Mouse (Mus musculus): ENCODE results near the gene Irx4. TPM values are rescaled to one million over a fixed set of nuclear protein-coding genes. Genes with fewer than 3 reads are reported as not detected.

The Irx4 gene
- polyA plus RNA-seq (2015; fragmentation: Nextera tagmentation; extraction: Ambion mirVana), result 0.20 TPM in 1 of 2 replicates, not detected in the other

DNA sequence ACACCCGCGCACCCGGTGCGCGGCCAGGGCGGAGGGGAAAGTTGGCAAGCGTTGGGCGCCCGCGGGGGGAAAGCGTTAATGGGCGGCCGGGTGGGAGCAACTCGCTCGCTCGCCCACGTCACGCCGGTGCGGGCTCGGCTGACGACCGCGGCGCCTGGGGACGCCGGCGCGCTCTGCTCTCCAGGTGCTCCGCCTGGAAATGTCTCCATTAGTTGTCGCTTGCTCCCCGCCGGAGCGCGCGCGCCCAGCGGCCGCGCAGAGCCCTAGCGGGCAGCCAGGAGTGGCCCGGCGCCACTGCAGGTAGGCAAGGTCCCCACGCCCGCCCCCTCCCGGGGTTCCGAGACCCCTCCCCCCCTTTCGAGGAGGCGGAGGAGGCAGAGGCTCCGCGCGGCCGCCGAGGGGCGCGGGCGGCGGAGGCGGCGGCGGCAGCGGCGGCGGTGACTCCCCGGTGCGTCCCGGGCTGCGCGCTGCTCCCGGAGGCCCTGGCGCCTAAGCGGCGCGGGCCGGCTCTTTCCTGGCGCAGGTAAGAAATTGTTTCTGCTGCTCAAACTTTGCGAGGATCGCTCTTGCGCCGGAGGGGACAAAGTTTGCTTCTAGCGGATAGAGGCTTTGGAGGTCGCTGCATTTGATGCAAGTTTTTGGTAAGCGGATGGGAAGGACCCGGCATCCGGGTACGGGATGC is at the start of gene Irx4:
Irx4 (plus strand) TSS at position 126 of the 682 bp plus-strand sequence.
- no peaks in the 10 kb centered on the region for H3K36me3 ChIP-seq (ENCODE audit: control insufficient read depth, insufficient read depth, low read length)
- H3K9ac ChIP-seq (ENCODE audit: low read length), result no peak within 1 kb of the TSS
- H3K27me3 ChIP-seq (ENCODE audit: control insufficient read depth, insufficient read depth, low read depth, low read length), result peaks cover 81% of the 10 kb centered on the region
- H3K9me3 ChIP-seq (ENCODE audit: control insufficient read depth, low read length), result no peaks in the 10 kb centered on the region
- no peak within 1 kb of the TSS for H3K27ac ChIP-seq (ENCODE audit: low read length)
- H3K4me1 ChIP-seq (replicated peaks; ENCODE audit: control insufficient read depth, insufficient read depth, low read length), result peaks cover 4% of the 10 kb centered on the region
- WGBS, result under 1% methylated on average over 52 of the region's 86 CpGs
- no peak for ATAC-seq (ENCODE audit: low read depth)
- peak within 1 kb of the TSS; percentile 37 for H3K4me3 ChIP-seq (ENCODE audit: low read length)
- peak within 1 kb of the TSS; percentile 51 for H3K4me2 ChIP-seq (ENCODE audit: low read depth, low read length)

DNA sequence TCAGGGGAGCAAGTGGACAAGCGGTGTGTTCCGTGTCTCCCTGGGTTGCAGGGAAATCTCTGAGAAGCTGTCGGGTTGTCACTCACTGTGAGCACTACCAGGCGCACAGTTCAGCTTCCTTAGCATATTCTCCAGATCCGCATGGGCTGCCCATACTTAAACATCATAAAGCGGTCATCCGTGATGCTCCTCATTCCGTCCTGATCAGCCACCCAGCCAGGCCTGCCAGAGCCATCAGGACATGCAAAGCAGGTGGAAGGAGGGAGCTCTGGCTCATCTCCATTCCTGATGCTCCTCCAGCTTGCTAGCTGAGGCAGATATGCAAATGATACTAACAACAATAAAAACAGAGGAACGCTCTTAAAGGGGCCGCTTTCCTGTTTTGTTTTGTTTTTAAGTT is 46.0 kb upstream of the Irx4 start:
- Histone ChIP-seq H3K27me3 (ENCODE audit: control insufficient read depth, insufficient read depth, low read depth, low read length) (no peaks in the 10 kb centered on the region), H3K4me2 (ENCODE audit: low read depth, low read length) (no peak overlapping the region), H3K9ac (ENCODE audit: low read length) (no peak overlapping the region), H3K4me1 (replicated peaks; ENCODE audit: control insufficient read depth, insufficient read depth, low read length) (no peaks in the 10 kb centered on the region), H3K27ac (ENCODE audit: low read length) (no peak overlapping the region), H3K4me3 (ENCODE audit: low read length) (no peak overlapping the region), H3K36me3 (ENCODE audit: control insufficient read depth, insufficient read depth, low read length) (no peaks in the 10 kb centered on the region), H3K9me3 (ENCODE audit: control insufficient read depth, low read length) (peaks cover 4% of the 10 kb centered on the region; the same call in 1 of the 2 replicates)
- WGBS, result 69% methylated on average over 10 of the region's 10 CpGs
- no peak for ATAC-seq (ENCODE audit: low read depth)

DNA sequence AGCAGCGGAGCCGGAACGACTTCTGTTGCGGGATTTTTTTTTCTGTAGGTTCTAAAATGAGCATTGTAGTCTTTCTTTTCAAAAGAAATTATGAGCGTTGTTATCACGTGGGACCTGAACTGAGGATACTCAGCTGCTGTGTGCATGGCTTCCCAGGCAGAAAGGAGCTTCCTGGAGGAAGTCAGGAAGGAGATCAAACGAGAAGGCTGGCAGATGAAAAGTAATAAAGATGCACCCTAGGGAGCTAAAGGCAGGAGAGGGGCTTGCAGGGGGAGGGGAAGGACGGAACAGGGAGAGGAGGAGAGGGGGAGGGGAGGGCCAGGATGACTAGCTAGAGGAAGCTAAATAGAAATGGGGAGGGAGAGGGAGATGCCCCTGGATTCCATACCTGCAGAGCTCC is 23.8 kb upstream of the Irx4 start:
- H3K27me3 ChIP-seq (ENCODE audit: control insufficient read depth, insufficient read depth, low read depth, low read length), result no peaks in the 10 kb centered on the region
- no peaks in the 10 kb centered on the region for H3K36me3 ChIP-seq (ENCODE audit: control insufficient read depth, insufficient read depth, low read length)
- H3K4me1 ChIP-seq (replicated peaks; ENCODE audit: control insufficient read depth, insufficient read depth, low read length), result no peaks in the 10 kb centered on the region
- no peak overlapping the region for H3K27ac ChIP-seq (ENCODE audit: low read length)
- no peak overlapping the region for H3K9ac ChIP-seq (ENCODE audit: low read length)
- H3K9me3 ChIP-seq (ENCODE audit: control insufficient read depth, low read length), result no peaks in the 10 kb centered on the region
- H3K4me3 ChIP-seq (ENCODE audit: low read length), result no peak overlapping the region
- WGBS, result 41% methylated on average over 8 of the region's 8 CpGs
- H3K4me2 ChIP-seq (ENCODE audit: low read depth, low read length), result no peak overlapping the region
- ATAC-seq (ENCODE audit: low read depth), result no peak

DNA sequence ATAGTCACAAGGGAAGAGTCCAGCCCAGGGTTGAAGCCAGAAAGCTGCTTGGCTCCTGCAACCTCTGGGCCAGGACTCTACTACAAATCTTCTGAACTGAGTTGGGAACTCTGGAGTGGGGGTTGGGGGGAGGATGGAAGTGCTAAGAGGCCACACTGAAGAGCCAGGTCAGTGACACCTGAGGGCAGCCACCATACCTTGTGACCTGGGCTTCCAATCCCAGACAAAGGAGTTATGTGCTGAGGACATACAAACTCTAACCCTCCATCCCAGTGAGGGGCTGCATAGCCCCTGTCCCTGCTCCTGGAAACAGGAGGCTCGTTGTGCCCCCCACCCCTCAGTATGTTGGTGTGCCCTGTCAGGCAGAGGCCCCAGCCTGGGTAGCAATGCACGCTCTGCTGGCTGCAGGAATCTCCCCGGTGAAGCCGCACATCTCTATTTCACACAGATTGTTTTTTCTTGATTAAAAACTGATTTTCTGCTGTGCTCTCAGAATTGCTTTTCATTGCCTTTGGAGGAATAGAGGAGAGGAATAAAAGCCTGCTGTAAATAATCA is 21.0 kb upstream of the Irx4 start:
- 89% methylated on average over 4 of the region's 4 CpGs for WGBS
- H3K4me1 ChIP-seq (replicated peaks; ENCODE audit: control insufficient read depth, insufficient read depth, low read length), result no peaks in the 10 kb centered on the region
- H3K36me3 ChIP-seq (ENCODE audit: control insufficient read depth, insufficient read depth, low read length), result no peaks in the 10 kb centered on the region
- H3K4me3 ChIP-seq (ENCODE audit: low read length), result no peak overlapping the region
- no peak for ATAC-seq (ENCODE audit: low read depth)
- no peak overlapping the region for H3K27ac ChIP-seq (ENCODE audit: low read length)
- H3K9me3 ChIP-seq (ENCODE audit: control insufficient read depth, low read length), result peaks cover 5% of the 10 kb centered on the region
- no peaks in the 10 kb centered on the region for H3K27me3 ChIP-seq (ENCODE audit: control insufficient read depth, insufficient read depth, low read depth, low read length)
- no peak overlapping the region for H3K9ac ChIP-seq (ENCODE audit: low read length)
- H3K4me2 ChIP-seq (ENCODE audit: low read depth, low read length), result no peak overlapping the region

DNA sequence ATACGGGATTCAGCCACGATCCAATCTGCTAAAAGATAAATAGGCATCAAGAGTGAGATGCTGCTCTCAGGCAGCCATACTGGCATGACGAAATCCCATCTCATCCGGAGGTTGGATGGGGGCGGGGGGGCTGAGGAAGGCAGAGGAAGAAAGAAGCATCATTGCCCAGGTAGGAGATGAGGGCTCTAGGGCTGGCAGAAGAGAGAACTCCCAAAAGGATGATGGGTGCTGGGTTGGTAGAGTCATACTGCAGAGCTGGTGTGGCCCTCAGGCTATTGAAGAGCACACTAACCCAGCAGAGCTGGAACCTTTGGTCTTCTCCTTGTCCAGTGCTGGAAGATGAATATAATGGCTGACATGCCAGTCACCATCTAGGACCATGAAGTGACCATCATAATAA is 17.7 kb upstream of the Irx4 start:
- WGBS, result 82% methylated on average over 5 of the region's 5 CpGs
- peaks cover 5% of the 10 kb centered on the region for H3K9me3 ChIP-seq (ENCODE audit: control insufficient read depth, low read length)
- no peak overlapping the region for H3K4me3 ChIP-seq (ENCODE audit: low read length)
- H3K27ac ChIP-seq (ENCODE audit: low read length), result no peak overlapping the region
- no peaks in the 10 kb centered on the region for H3K36me3 ChIP-seq (ENCODE audit: control insufficient read depth, insufficient read depth, low read length)
- H3K4me2 ChIP-seq (ENCODE audit: low read depth, low read length), result no peak overlapping the region
- no peak overlapping the region for H3K9ac ChIP-seq (ENCODE audit: low read length)
- H3K27me3 ChIP-seq (ENCODE audit: control insufficient read depth, insufficient read depth, low read depth, low read length), result no peaks in the 10 kb centered on the region
- no peaks in the 10 kb centered on the region for H3K4me1 ChIP-seq (replicated peaks; ENCODE audit: control insufficient read depth, insufficient read depth, low read length)
- ATAC-seq (ENCODE audit: low read depth), result no peak

DNA sequence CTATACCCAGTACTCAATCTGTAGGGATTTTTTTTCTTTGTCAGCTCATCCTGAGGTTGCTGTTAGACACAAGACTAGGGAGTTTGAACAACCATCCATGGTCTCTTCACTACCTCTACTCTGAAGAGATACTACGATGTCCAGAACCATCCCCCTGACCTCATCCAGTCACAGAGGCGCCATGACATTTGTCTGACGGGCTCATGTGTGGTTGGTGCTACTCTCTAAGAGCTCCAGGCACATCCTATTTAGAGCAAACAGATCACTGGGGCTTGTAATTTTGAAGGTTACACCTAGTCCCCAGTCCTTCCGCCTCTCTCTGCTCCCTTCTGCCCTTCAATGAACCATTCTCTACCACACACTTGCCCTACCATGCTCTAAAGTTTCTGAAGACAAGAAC is 13.3 kb upstream of the Irx4 start:
- Histone ChIP-seq H3K4me3 (ENCODE audit: low read length) (no peak overlapping the region), H3K9me3 (ENCODE audit: control insufficient read depth, low read length) (peaks cover 5% of the 10 kb centered on the region), H3K36me3 (ENCODE audit: control insufficient read depth, insufficient read depth, low read length) (no peaks in the 10 kb centered on the region), H3K9ac (ENCODE audit: low read length) (no peak overlapping the region), H3K27ac (ENCODE audit: low read length) (no peak overlapping the region), H3K4me2 (ENCODE audit: low read depth, low read length) (no peak overlapping the region), H3K4me1 (replicated peaks; ENCODE audit: control insufficient read depth, insufficient read depth, low read length) (no peaks in the 10 kb centered on the region), H3K27me3 (ENCODE audit: control insufficient read depth, insufficient read depth, low read depth, low read length) (no peaks in the 10 kb centered on the region; the same call in 1 of the 2 replicates)
- no peak for ATAC-seq (ENCODE audit: low read depth)
- WGBS, result 80% methylated on average over 4 of the region's 4 CpGs

DNA sequence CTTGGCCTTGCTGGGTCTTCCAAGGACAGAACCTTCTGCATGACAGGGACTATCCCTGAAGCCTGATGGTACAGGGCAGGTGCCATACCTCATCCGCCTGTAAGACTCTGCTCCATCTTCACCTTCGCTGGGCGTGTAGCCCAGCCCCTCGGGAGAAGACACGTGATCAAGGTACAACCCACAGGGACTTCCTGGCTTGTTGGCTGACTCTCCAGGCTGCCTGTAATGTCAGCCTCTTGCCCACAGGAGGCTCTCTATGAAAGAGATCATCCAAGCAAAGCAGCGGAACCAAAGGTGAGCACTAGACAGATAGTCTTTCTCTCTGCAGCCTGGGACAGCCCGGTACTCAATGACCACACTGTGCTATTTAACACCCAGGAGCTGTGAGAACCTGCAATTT is 9.1 kb upstream of the Irx4 start:
- no peak overlapping the region for H3K9ac ChIP-seq (ENCODE audit: low read length)
- no peaks in the 10 kb centered on the region for H3K36me3 ChIP-seq (ENCODE audit: control insufficient read depth, insufficient read depth, low read length)
- no peak overlapping the region for H3K4me2 ChIP-seq (ENCODE audit: low read depth, low read length)
- H3K27me3 ChIP-seq (ENCODE audit: control insufficient read depth, insufficient read depth, low read depth, low read length), result peaks cover 3% of the 10 kb centered on the region; the same call in 1 of the 2 replicates
- H3K4me3 ChIP-seq (ENCODE audit: low read length), result no peak overlapping the region
- H3K4me1 ChIP-seq (replicated peaks; ENCODE audit: control insufficient read depth, insufficient read depth, low read length), result no peaks in the 10 kb centered on the region
- no peak for ATAC-seq (ENCODE audit: low read depth)
- H3K9me3 ChIP-seq (ENCODE audit: control insufficient read depth, low read length), result no peaks in the 10 kb centered on the region
- no peak overlapping the region for H3K27ac ChIP-seq (ENCODE audit: low read length)
- WGBS, result 30% methylated on average over 7 of the region's 7 CpGs

DNA sequence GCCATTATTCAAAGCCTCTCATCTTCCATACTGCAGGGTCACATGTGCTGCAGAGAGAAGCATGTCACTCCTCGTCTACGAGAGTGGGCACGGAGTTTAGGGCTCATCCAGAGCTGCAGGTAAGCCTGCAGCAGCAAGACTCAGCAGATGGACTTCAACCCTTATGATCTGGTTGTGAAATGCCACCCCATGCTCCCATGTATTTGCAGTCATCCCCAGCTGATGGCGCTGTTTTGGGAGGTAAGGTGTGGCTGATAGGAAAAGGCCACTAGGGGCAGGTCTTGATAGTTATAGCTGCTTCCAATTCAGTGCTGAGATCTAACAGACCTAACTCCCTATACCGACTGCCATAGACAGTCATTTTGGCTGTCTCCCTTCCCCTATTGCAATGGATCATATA is 8.3 kb upstream of the Irx4 start:
- 48% methylated on average over 5 of the region's 5 CpGs for WGBS
- no peaks in the 10 kb centered on the region for H3K36me3 ChIP-seq (ENCODE audit: control insufficient read depth, insufficient read depth, low read length)
- H3K27ac ChIP-seq (ENCODE audit: low read length), result no peak overlapping the region
- H3K27me3 ChIP-seq (ENCODE audit: control insufficient read depth, insufficient read depth, low read depth, low read length), result peaks cover 3% of the 10 kb centered on the region; the same call in 1 of the 2 replicates
- H3K9me3 ChIP-seq (ENCODE audit: control insufficient read depth, low read length), result no peaks in the 10 kb centered on the region
- H3K9ac ChIP-seq (ENCODE audit: low read length), result no peak overlapping the region
- no peak overlapping the region for H3K4me3 ChIP-seq (ENCODE audit: low read length)
- no peaks in the 10 kb centered on the region for H3K4me1 ChIP-seq (replicated peaks; ENCODE audit: control insufficient read depth, insufficient read depth, low read length)
- no peak for ATAC-seq (ENCODE audit: low read depth)
- no peak overlapping the region for H3K4me2 ChIP-seq (ENCODE audit: low read depth, low read length)

DNA sequence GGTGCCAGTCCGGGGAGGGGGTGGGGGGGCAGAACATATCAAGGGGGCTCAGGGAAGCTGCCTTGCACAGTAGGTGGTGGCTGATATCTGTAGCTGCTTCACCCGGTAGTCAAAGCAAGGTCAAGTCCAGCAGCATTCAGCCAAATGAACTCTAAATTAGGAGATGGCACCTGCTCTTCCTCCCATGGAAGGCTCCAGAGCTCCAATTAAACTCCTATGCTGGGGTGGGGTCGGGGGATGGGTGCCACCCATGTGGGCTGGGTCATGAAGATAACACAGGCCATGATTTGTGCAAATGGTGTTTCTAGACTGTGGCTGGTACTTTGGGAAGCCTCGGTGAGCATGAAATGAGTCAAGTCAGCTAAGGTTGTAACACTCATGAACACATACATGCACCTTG is 1.9 kb upstream of the Irx4 start:
- H3K36me3 ChIP-seq (ENCODE audit: control insufficient read depth, insufficient read depth, low read length), result no peaks in the 10 kb centered on the region
- H3K4me1 ChIP-seq (replicated peaks; ENCODE audit: control insufficient read depth, insufficient read depth, low read length), result no peaks in the 10 kb centered on the region; the same call in none of the 2 replicates
- 48% methylated on average over 4 of the region's 4 CpGs for WGBS
- ATAC-seq (ENCODE audit: low read depth), result no peak
- no peak overlapping the region for H3K9ac ChIP-seq (ENCODE audit: low read length)
- H3K27ac ChIP-seq (ENCODE audit: low read length), result no peak overlapping the region
- no peak overlapping the region for H3K4me3 ChIP-seq (ENCODE audit: low read length)
- peaks cover 63% of the 10 kb centered on the region for H3K27me3 ChIP-seq (ENCODE audit: control insufficient read depth, insufficient read depth, low read depth, low read length)
- no peaks in the 10 kb centered on the region for H3K9me3 ChIP-seq (ENCODE audit: control insufficient read depth, low read length)
- no peak overlapping the region for H3K4me2 ChIP-seq (ENCODE audit: low read depth, low read length)
